Mouse (Mus musculus) urinary bladder, postnatal 14 days (tissue): Measurements from ENCODE around the gene Hoxb6.

Experiments used
- DNase-seq: peaks from one replicate; pipeline ENCODE4 v3.0.0; 2021; ENCODE audit warnings: low spot score

The Hoxb6 gene

GRCm38 (mm10) chr11:96316696-96317607, 24.7 kb downstream of the Hoxb6 start:
- no peak for DNase-seq

GRCm38 (mm10) chr11:96317608-96318367, 25.5 kb downstream of the Hoxb6 start, which contains the start of gene Hoxb4:
Gene Hoxb4 (plus strand): TSS chr11:96318267.
- no peak for DNase-seq

GRCm38 (mm10) chr11:96318368-96319070, 26.2 kb downstream of the Hoxb6 start:
- DNase-seq = peak; percentile 77

- no peak for DNase-seq
Observed at GRCm38 (mm10) chr11:96319071-96319902, 27.0 kb downstream of the Hoxb6 start.

- peak; percentile 76 for DNase-seq
Observed at GRCm38 (mm10) chr11:96319910-96320309, 27.6 kb downstream of the Hoxb6 start.

GRCm38 (mm10) chr11:96320688-96321087, 28.4 kb downstream of the Hoxb6 start:
- no peak for DNase-seq

GRCm38 (mm10) chr11:96321846-96322245, 29.6 kb downstream of the Hoxb6 start:
- no peak for DNase-seq

- no peak for DNase-seq
Observed at GRCm38 (mm10) chr11:96322738-96323137, 30.5 kb downstream of the Hoxb6 start.

- no peak for DNase-seq
Observed at GRCm38 (mm10) chr11:96323154-96323553, 30.9 kb downstream of the Hoxb6 start, which contains the start of gene Hoxb3. Gene Hoxb3 (plus strand): TSS chr11:96323326.

GRCm38 (mm10) chr11:96324125-96324524, 31.8 kb downstream of the Hoxb6 start:
- DNase-seq = no peak

GRCm38 (mm10) chr11:96324965-96325364, 32.7 kb downstream of the Hoxb6 start:
- no peak for DNase-seq

- DNase-seq = no peak
Observed at GRCm38 (mm10) chr11:96325747-96326212, 33.5 kb downstream of the Hoxb6 start.

GRCm38 (mm10) chr11:96326705-96327104, 34.4 kb downstream of the Hoxb6 start:
- no peak for DNase-seq

GRCm38 (mm10) chr11:96327122-96327521, 34.8 kb downstream of the Hoxb6 start:
- DNase-seq = no peak

GRCm38 (mm10) chr11:96327750-96328149, 35.5 kb downstream of the Hoxb6 start:
- no peak for DNase-seq

- no peak for DNase-seq
Observed at GRCm38 (mm10) chr11:96328605-96329004, 36.3 kb downstream of the Hoxb6 start.

GRCm38 (mm10) chr11:96332105-96332504, 39.8 kb downstream of the Hoxb6 start:
- no peak for DNase-seq

- DNase-seq = no peak
Observed at GRCm38 (mm10) chr11:96332618-96333032, 40.3 kb downstream of the Hoxb6 start.

GRCm38 (mm10) chr11:96333241-96334001, 41.1 kb downstream of the Hoxb6 start:
- no peak for DNase-seq

- no peak for DNase-seq
Observed at GRCm38 (mm10) chr11:96334002-96334364, 41.7 kb downstream of the Hoxb6 start.
